Mouse (Mus musculus) CH12.LX (cell line): ENCODE measurements around the gene Zfp90. TPM values are rescaled to one million over a fixed set of nuclear protein-coding genes. Genes with fewer than 3 reads are reported as not detected.

ENCODE experiments used
- DNase-seq: peaks from one replicate; pipeline ENCODE4 v3.0.0-alpha.2; 2013; ENCODE audit errors: extremely low read depth
- H3K27ac ChIP-seq: 2 replicates; pipeline ENCODE4 v1.5.1; 2012; ENCODE audit warnings: low read depth, mild to moderate bottlenecking, control low read depth, moderate library complexity; ENCODE audit not compliant: insufficient read depth
- H3K27me3 ChIP-seq: replicated peaks from 2 replicates; pipeline ENCODE3; 2012; ENCODE audit warnings: inconsistent platforms
- H3K36me3 ChIP-seq, 2 experiments: replicated peaks in 1 of 2; 2 replicates each; pipeline versions ENCODE3 to v1.6.1; 2012; ENCODE audit warnings: inconsistent platforms in 1 of 2, low read length in 1 of 2, mild to moderate bottlenecking in 1 of 2, mixed read lengths in 1 of 2, moderate library complexity in 1 of 2; ENCODE audit not compliant: control insufficient read depth in 1 of 2, insufficient read depth in 1 of 2
- H3K4me1 ChIP-seq, 2 experiments: 2 replicates each; pipeline ENCODE4 v1.6.1; 2012; ENCODE audit warnings: inconsistent platforms in 1 of 2, moderate library complexity in 1 of 2; ENCODE audit not compliant: insufficient read depth in 2 of 2, control insufficient read depth in 1 of 2
- H3K4me2 ChIP-seq: 2 replicates; pipeline ENCODE4 v1.6.1; 2012; ENCODE audit warnings: low read depth, mild to moderate bottlenecking, control low read depth; ENCODE audit not compliant: poor library complexity, insufficient read depth, severe bottlenecking
- H3K4me3 ChIP-seq, 3 experiments: fragments of 150-350 bp in 1 of 3; sonication (generic) in 1 of 3; replicated peaks in 1 of 3; 2 replicates each; pipeline versions ENCODE3 to v1.5.1; 2011 to 2012; ENCODE audit warnings: low read depth in 2 of 3, low read length in 2 of 3, mild to moderate bottlenecking in 2 of 3, moderate library complexity in 2 of 3, control low read depth in 1 of 3, improper control_type of control experiment in 1 of 3, inconsistent platforms in 1 of 3, mixed read lengths in 1 of 3; ENCODE audit not compliant: poor library complexity in 1 of 3
- H3K79me2 ChIP-seq: replicated peaks from 2 replicates; pipeline ENCODE4 v1.6.1; 2012; ENCODE audit warnings: mild to moderate bottlenecking, moderate library complexity; ENCODE audit not compliant: control insufficient read depth, poor library complexity, insufficient read depth, severe bottlenecking; ENCODE audit errors: extremely low read depth
- H3K9ac ChIP-seq: 2 replicates; pipeline ENCODE4 v1.6.1; 2012; ENCODE audit warnings: low read depth, mild to moderate bottlenecking, control low read depth, moderate library complexity; ENCODE audit not compliant: insufficient read depth
- H3K9me3 ChIP-seq: replicated peaks from 2 replicates; pipeline ENCODE3; 2012; ENCODE audit warnings: low read length, inconsistent platforms, mixed read lengths
- BHLHE40 ChIP-seq: IDR thresholded peaks from 2 replicates; pipeline ENCODE4 v1.6.1; 2011; ENCODE audit warnings: mild to moderate bottlenecking, low read depth, low read length, improper control_type of control experiment
- CHD1 ChIP-seq: IDR thresholded peaks from 2 replicates; pipeline ENCODE4 v1.6.1; 2012; ENCODE audit warnings: low read depth, low read length, improper control_type of control experiment, inconsistent platforms
- CHD2 ChIP-seq: IDR thresholded peaks from 2 replicates; pipeline ENCODE4 v1.6.1; 2011; ENCODE audit warnings: low read length, improper control_type of control experiment
- CTCF ChIP-seq, 2 experiments: IDR thresholded peaks in 1 of 2; conservative IDR thresholded peaks in 1 of 2; 2 replicates each; pipeline ENCODE4 v1.5.1; 2011 to 2012; ENCODE audit warnings: low read depth in 2 of 2, low read length in 2 of 2, improper control_type of control experiment in 1 of 2, inconsistent platforms in 1 of 2, mild to moderate bottlenecking in 1 of 2, moderate library complexity in 1 of 2
- E2F4 ChIP-seq: IDR thresholded peaks from 2 replicates; pipeline ENCODE4 v1.6.1; 2011; ENCODE audit warnings: low read depth, low read length, improper control_type of control experiment; ENCODE audit not compliant: insufficient replicate concordance
- ELF1 ChIP-seq: IDR thresholded peaks from 2 replicates; pipeline ENCODE4 v1.6.1; 2014; ENCODE audit warnings: low read depth, mild to moderate bottlenecking, inconsistent platforms, low read length, improper control_type of control experiment
- EP300 ChIP-seq: IDR thresholded peaks from 2 replicates; pipeline ENCODE4 v1.6.1; 2011; ENCODE audit warnings: low read length, improper control_type of control experiment
- ETS1 ChIP-seq: conservative IDR thresholded peaks from 2 replicates; pipeline ENCODE4 v1.6.1; 2012; ENCODE audit warnings: low read depth, mild to moderate bottlenecking, inconsistent platforms, low read length, improper control_type of control experiment, moderate library complexity
- GABPA ChIP-seq: IDR thresholded peaks from 2 replicates; pipeline ENCODE4 v1.6.1; 2012; ENCODE audit warnings: low read depth, low read length, improper control_type of control experiment, inconsistent platforms; ENCODE audit not compliant: insufficient replicate concordance
- HCFC1 ChIP-seq: IDR thresholded peaks from 2 replicates; pipeline ENCODE4 v1.6.1; 2012; ENCODE audit warnings: low read depth, mild to moderate bottlenecking, inconsistent platforms, low read length, improper control_type of control experiment
- IRF4 ChIP-seq: IDR thresholded peaks from 2 replicates; pipeline ENCODE4 v1.6.1; 2014; ENCODE audit warnings: low read depth, mild to moderate bottlenecking, inconsistent platforms, low read length, improper control_type of control experiment
- JUN ChIP-seq: IDR thresholded peaks from 2 replicates; pipeline ENCODE4 v1.6.1; 2011; ENCODE audit warnings: low read depth, mild to moderate bottlenecking, low read length, improper control_type of control experiment, moderate library complexity; ENCODE audit not compliant: insufficient read depth
- JUND ChIP-seq: conservative IDR thresholded peaks from 2 replicates; pipeline ENCODE4 v1.6.1; 2011; ENCODE audit warnings: low read depth, low read length, improper control_type of control experiment
- KAT2A ChIP-seq: IDR thresholded peaks from 2 replicates; pipeline ENCODE4 v1.6.1; 2012; ENCODE audit warnings: low read length, improper control_type of control experiment, inconsistent platforms; ENCODE audit not compliant: insufficient replicate concordance
- MAX ChIP-seq: IDR thresholded peaks from 2 replicates; pipeline ENCODE4 v1.6.1; 2011; ENCODE audit warnings: low read length, improper control_type of control experiment
- MAZ ChIP-seq: IDR thresholded peaks from 2 replicates; pipeline ENCODE4 v1.6.1; 2012; ENCODE audit warnings: low read depth, mild to moderate bottlenecking, inconsistent platforms, low read length, improper control_type of control experiment, moderate library complexity
- MEF2A ChIP-seq: IDR thresholded peaks from 2 replicates; pipeline ENCODE4 v1.6.1; 2014; ENCODE audit warnings: low read depth, mild to moderate bottlenecking, inconsistent platforms, low read length, improper control_type of control experiment, borderline replicate concordance
- MXI1 ChIP-seq: IDR thresholded peaks from 2 replicates; pipeline ENCODE4 v1.6.1; 2011; ENCODE audit warnings: mild to moderate bottlenecking, low read depth, low read length, improper control_type of control experiment
- MYC ChIP-seq: IDR thresholded peaks from 2 replicates; pipeline ENCODE4 v1.6.1; 2011; ENCODE audit warnings: low read depth, mild to moderate bottlenecking, improper control_type of control experiment, low read length
- NELFE ChIP-seq: IDR thresholded peaks from 2 replicates; pipeline ENCODE4 v1.6.1; 2011; ENCODE audit warnings: low read depth, low read length, improper control_type of control experiment
- NRF1 ChIP-seq: IDR thresholded peaks from 2 replicates; pipeline ENCODE4 v1.6.1; 2014; ENCODE audit warnings: low read depth, mild to moderate bottlenecking, inconsistent platforms, low read length, improper control_type of control experiment, moderate library complexity
- PAX5 ChIP-seq: IDR thresholded peaks from 2 replicates; pipeline ENCODE4 v1.6.1; 2012; ENCODE audit warnings: low read length, inconsistent platforms, mixed read lengths
- POLR2A ChIP-seq: IDR thresholded peaks from 2 replicates; pipeline ENCODE4 v1.6.1; 2011; ENCODE audit warnings: low read depth, mild to moderate bottlenecking, improper control_type of control experiment, low read length
- POLR2AphosphoS2 ChIP-seq: IDR thresholded peaks from 2 replicates; pipeline ENCODE4 v1.6.1; 2011; ENCODE audit warnings: low read depth, low read length, improper control_type of control experiment
- RAD21 ChIP-seq: IDR thresholded peaks from 2 replicates; pipeline ENCODE4 v1.6.1; 2011; ENCODE audit warnings: low read depth, mild to moderate bottlenecking, low read length, improper control_type of control experiment, moderate library complexity
- RCOR1 ChIP-seq: conservative IDR thresholded peaks from 2 replicates; pipeline ENCODE4 v1.6.1; 2012; ENCODE audit warnings: low read depth, mild to moderate bottlenecking, inconsistent platforms, low read length, improper control_type of control experiment
- SIN3A ChIP-seq: IDR thresholded peaks from 2 replicates; pipeline ENCODE4 v1.6.1; 2012; ENCODE audit warnings: low read length, improper control_type of control experiment, inconsistent platforms
- SMC3 ChIP-seq: IDR thresholded peaks from 2 replicates; pipeline ENCODE4 v1.6.1; 2011; ENCODE audit warnings: low read depth, low read length, improper control_type of control experiment
- TBP ChIP-seq: conservative IDR thresholded peaks from 2 replicates; pipeline ENCODE4 v1.6.1; 2011; ENCODE audit warnings: low read depth, low read length, improper control_type of control experiment
- TCF12 ChIP-seq: IDR thresholded peaks from 2 replicates; pipeline ENCODE4 v1.6.1; 2014; ENCODE audit warnings: low read depth, mild to moderate bottlenecking, inconsistent platforms, low read length, improper control_type of control experiment
- UBTF ChIP-seq: IDR thresholded peaks from 2 replicates; pipeline ENCODE4 v1.6.1; 2012; ENCODE audit warnings: low read depth, mild to moderate bottlenecking, inconsistent platforms, low read length, improper control_type of control experiment, moderate library complexity
- USF1 ChIP-seq: IDR thresholded peaks from 2 replicates; pipeline ENCODE4 v1.6.1; 2014; ENCODE audit warnings: low read depth, mild to moderate bottlenecking, inconsistent platforms, low read length, improper control_type of control experiment
- USF2 ChIP-seq: conservative IDR thresholded peaks from 2 replicates; pipeline ENCODE4 v1.6.1; 2011; ENCODE audit warnings: low read depth, low read length, improper control_type of control experiment
- ZMIZ1 ChIP-seq: IDR thresholded peaks from 2 replicates; pipeline ENCODE4 v1.6.1; 2012; ENCODE audit warnings: low read depth, mild to moderate bottlenecking, inconsistent platforms, low read length, improper control_type of control experiment
- ZNF384 ChIP-seq: IDR thresholded peaks from 2 replicates; pipeline ENCODE4 v1.6.1; 2012; ENCODE audit warnings: low read depth, low read length, improper control_type of control experiment, inconsistent platforms
- dilution Hi-C: fragments of 300-500 bp; cut with MboI; formaldehyde crosslinking; loops from 2 replicates; pipeline ENCODE4 v1.14.3; 2020; ENCODE audit warnings: low sequenced_read_pairs; ENCODE audit not compliant: extremely low pct_unique_long_range_greater_than_20kb, extremely low pct_ligation_motif_present
- in situ Hi-C: fragments of 300-500 bp; cut with MboI; formaldehyde crosslinking; loops from 3 replicates; pipeline ENCODE4 v1.14.3; 2019; ENCODE audit warnings: low sequenced_read_pairs, low pct_ligation_motif_present, low pct_unique_long_range_greater_than_20kb, mixed read lengths
- polyA plus RNA-seq: library from polyadenylated mRNA; unstranded; fragments of >175 nt; gene quantifications from 2 replicates; pipeline ENCODE4 v1.2.1, GENCODE M21; 2012; ENCODE audit warnings: low read depth; ENCODE audit not compliant: insufficient read length
- total RNA-seq, 2 experiments: library from RNA; depleted of rRNA; stranded (reverse); fragments of 300-350 nt in 1 of 2; fragments of >200 nt in 1 of 2; gene quantifications; 2 replicates each; pipeline ENCODE4 v1.2.3; 2012 to 2014

Zfp90 gene
- total RNA-seq (2012; rRNA removed) (1.6 and 1.8 TPM in 2 replicates), total RNA-seq (2014; rRNA removed) (3.5 and 4.1 TPM in 2 replicates), polyA plus RNA-seq (2.8 and 3.0 TPM in 2 replicates)

- Histone ChIP-seq H3K4me3 (peak within 1 kb of the TSS; percentile 63 to 76 (median 76)), H3K36me3 (peaks cover 0 to 20% of the 10 kb centered on the region in 2 experiments), H3K27me3 (no peaks in the 10 kb centered on the region), H3K79me2 (no peaks in the 10 kb centered on the region; the same call in 1 of the 2 replicates), H3K9me3 (no peaks in the 10 kb centered on the region), H3K9ac (peak within 1 kb of the TSS; percentile 72), H3K4me2 (peak within 1 kb of the TSS; percentile 81), H3K4me1 (peaks cover 3 to 22% of the 10 kb centered on the region in 2 experiments), H3K27ac (no peak within 1 kb of the TSS)
- peak; percentile 91 for DNase-seq
- dilution Hi-C loops (no loop called here), in situ Hi-C loops (loop anchor here (10.0 kb wide), 2 partner anchors 129 to 249 kb away; no protein-coding TSS in a partner anchor)
- TF ChIP-seq IRF4 (peak; percentile 42; the same call in 1 of the 2 replicates), TCF12 (peak; percentile 33), SIN3A (no peak), GABPA (peak; percentile 65; the same call in 1 of the 2 replicates), CHD1 (no peak), USF1 (no peak), KAT2A (peak; percentile 94; the same call in 1 of the 2 replicates), ETS1 (no peak), POLR2A (peak; percentile 53; the same call in 1 of the 2 replicates), NRF1 (peak; percentile 89), JUN (no peak), JUND (no peak), CTCF (conservative IDR thresholded peaks at IDR 0.05 in 1 of 2, IDR thresholded peaks at IDR 0.05 in 1 of 2; ENCODE audit: low read depth in 2 of 2, low read length in 2 of 2) (peak in 1 of 2 experiments; percentile 84; a peak in 2 of 4 replicates), POLR2AphosphoS2 (no peak), MYC (0 out of 2 replicates have a peak, but pooled peaks have one; percentile 42), PAX5 (no peak), USF2 (no peak), ELF1 (no peak; the same call in 1 of the 2 replicates), EP300 (no peak), MEF2A (0 out of 2 replicates have a peak, but pooled peaks have one; percentile 23), UBTF (no peak), SMC3 (peak; percentile 20; the same call in 1 of the 2 replicates), ZMIZ1 (no peak), TBP (no peak), MAZ (peak; percentile 44; the same call in 1 of the 2 replicates), CHD2 (no peak), ZNF384 (no peak), RAD21 (no peak; the same call in 1 of the 2 replicates), E2F4 (0 out of 2 replicates have a peak, but pooled peaks have one; percentile 68), HCFC1 (peak; percentile 98), MAX (peak; percentile 57), RCOR1 (no peak), MXI1 (peak; percentile 68), NELFE (peak; percentile 48; the same call in 1 of the 2 replicates), BHLHE40 (no peak)
These were observed at the start of gene Zfp90 for GRCm38 (mm10) chr8:106415182-106415971. TSS of gene Zfp90 (plus strand) at chr8:106415327.
